Mouse (Mus musculus) hindbrain, embryonic 15.5 days (tissue): Measurements from ENCODE around the gene Csrp1. TPM values are rescaled to one million over a fixed set of nuclear protein-coding genes. Genes with fewer than 3 reads are reported as not detected.

Experiments
- ATAC-seq: fragments of 200-750 bp; cut with Nextera tagmentation; 2 replicates; pipeline ENCODE4 v1.8.0; 2017; ENCODE audit warnings: low read depth, moderate number of reproducible peaks, moderate TSS enrichment; ENCODE audit not compliant: low FRiP score
- H3K27ac ChIP-seq: fragments of 300-500 bp; sonication (generic); replicated peaks from 2 replicates; pipeline ENCODE4 v1.5.1; 2015; ENCODE audit warnings: mild to moderate bottlenecking, inconsistent platforms
- H3K27me3 ChIP-seq: fragments of 300-500 bp; sonication (generic); 2 replicates; pipeline ENCODE4 v1.6.1; 2015; ENCODE audit warnings: control low read depth, inconsistent platforms
- H3K36me3 ChIP-seq: fragments of 300-500 bp; sonication (generic); 2 replicates; pipeline ENCODE4 v1.6.1; 2015; ENCODE audit warnings: control low read depth, inconsistent platforms
- H3K4me1 ChIP-seq: fragments of 300-500 bp; sonication (generic); replicated peaks from 2 replicates; pipeline ENCODE4 v1.6.1; 2015; ENCODE audit warnings: control low read depth, inconsistent platforms
- H3K4me2 ChIP-seq: fragments of 300-500 bp; sonication (generic); 2 replicates; pipeline ENCODE4 v1.6.1; 2015; ENCODE audit warnings: moderate library complexity, mild to moderate bottlenecking, inconsistent platforms
- H3K4me3 ChIP-seq: fragments of 300-500 bp; sonication (generic); 2 replicates; pipeline ENCODE4 v1.5.1; 2015; ENCODE audit warnings: mild to moderate bottlenecking, inconsistent platforms
- H3K9ac ChIP-seq: fragments of 300-500 bp; sonication (generic); 2 replicates; pipeline ENCODE4 v1.6.1; 2015; ENCODE audit warnings: inconsistent platforms
- H3K9me3 ChIP-seq: fragments of 300-500 bp; sonication (generic); 2 replicates; pipeline ENCODE4 v1.6.1; 2016; ENCODE audit warnings: control low read depth, inconsistent platforms
- WGBS: fragments of 180-500 bp; shearing (Covaris S2); methylation state at CpG from one replicate; pipeline ENCODE4 v1.1.7; 2015; 5-methylcytosine and 5-hydroxymethylcytosine counted together
- polyA plus RNA-seq: library from polyadenylated mRNA; unstranded; fragments of >200 nt; fragmentation: Nextera tagmentation; extraction: Ambion mirVana; gene quantifications from 2 replicates; pipeline ENCODE4 v1.2.1, GENCODE M21; 2015

The Csrp1 gene
- polyA plus RNA-seq, 1 experiment from 2014 or later, result 19.6 TPM

DNA sequence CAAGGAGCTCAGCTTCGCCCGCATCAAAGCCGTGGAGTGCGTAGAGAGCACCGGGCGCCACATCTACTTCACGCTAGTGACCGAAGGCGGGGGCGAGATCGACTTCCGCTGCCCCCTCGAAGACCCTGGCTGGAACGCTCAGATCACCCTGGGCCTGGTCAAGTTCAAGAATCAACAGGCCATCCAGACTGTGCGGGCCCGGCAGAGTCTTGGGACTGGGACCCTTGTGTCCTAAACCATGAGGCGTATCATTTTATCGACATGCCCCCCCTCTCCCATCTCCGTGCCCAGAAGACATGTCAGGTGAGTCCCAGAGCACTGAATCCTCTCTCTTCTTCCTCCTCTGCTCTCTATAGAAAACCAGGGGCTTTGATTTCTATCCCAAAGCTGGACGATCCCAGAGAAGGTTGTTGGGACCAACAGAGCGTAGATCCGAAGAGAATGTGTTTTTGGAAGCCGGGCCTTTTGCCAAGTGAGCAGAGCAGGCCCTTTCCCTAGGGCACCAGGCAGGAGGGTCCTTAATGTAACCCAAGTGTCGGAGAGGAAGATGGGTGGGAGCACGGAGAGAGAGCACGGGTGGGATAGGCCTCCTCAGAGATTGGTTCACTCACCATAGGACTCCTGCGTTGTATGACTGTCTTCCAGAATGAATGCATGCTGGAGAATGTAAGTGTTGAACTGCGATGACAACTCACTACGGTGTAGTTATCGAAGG, 46.9 kb downstream of the Csrp1 start:
- Histone ChIP-seq H3K27me3 (no peaks in the 10 kb centered on the region), H3K4me3 (peak overlapping the region; percentile 59), H3K4me2 (peak overlapping the region; percentile 98), H3K27ac (peak overlapping the region; percentile 68), H3K9me3 (no peaks in the 10 kb centered on the region), H3K9ac (peak overlapping the region; percentile 84), H3K4me1 (peaks cover 34% of the 10 kb centered on the region), H3K36me3 (no peaks in the 10 kb centered on the region)
- WGBS, result 29% methylated on average over 30 of the region's 30 CpGs
- 0 out of 2 replicates have a peak, but pooled peaks have one; percentile 3 for ATAC-seq

- Histone ChIP-seq H3K9ac (peak overlapping the region; percentile 84; the same call in 1 of the 2 replicates), H3K36me3 (no peaks in the 10 kb centered on the region)
- no peak for ATAC-seq
Observed at GRCm38 (mm10) chr1:135767324-135767890, 47.5 kb downstream of the Csrp1 start.

DNA sequence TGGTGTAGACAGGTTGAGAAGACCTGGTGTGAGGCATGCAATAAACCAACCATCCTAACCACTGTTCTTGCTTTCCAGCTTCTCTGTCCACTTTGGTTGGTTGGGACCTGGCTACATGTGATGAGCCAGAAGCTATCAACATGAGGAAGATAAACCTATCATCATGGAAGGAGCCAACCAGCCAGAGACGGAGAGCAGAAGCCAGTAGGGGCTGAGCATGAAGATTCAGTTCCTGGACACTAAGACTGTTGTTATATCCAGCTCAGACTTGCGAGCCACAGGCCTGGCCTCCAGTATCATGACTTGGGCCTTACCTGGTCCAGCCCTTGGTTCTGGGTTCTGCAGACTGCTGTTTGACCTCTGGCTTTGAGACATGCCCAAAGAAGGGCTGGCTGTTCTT, 48.5 kb downstream of the Csrp1 start:
- no peak overlapping the region for H3K27ac ChIP-seq
- no peaks in the 10 kb centered on the region for H3K9me3 ChIP-seq
- peaks cover 40% of the 10 kb centered on the region for H3K4me1 ChIP-seq
- 94% methylated on average over 2 of the region's 2 CpGs for WGBS
- ATAC-seq, result no peak
- H3K36me3 ChIP-seq, result no peaks in the 10 kb centered on the region
- H3K4me3 ChIP-seq, result no peak overlapping the region
- no peaks in the 10 kb centered on the region for H3K27me3 ChIP-seq
- no peak overlapping the region for H3K9ac ChIP-seq
- no peak overlapping the region for H3K4me2 ChIP-seq

More at GRCm38 (mm10) chr1:135767324-135767890, 47.5 kb downstream of the Csrp1 start:
- no peaks in the 10 kb centered on the region for H3K27me3 ChIP-seq
- H3K4me2 ChIP-seq, result peak overlapping the region; percentile 98
- H3K9me3 ChIP-seq, result no peaks in the 10 kb centered on the region
- H3K4me1 ChIP-seq, result peaks cover 40% of the 10 kb centered on the region
- H3K27ac ChIP-seq, result no peak overlapping the region
- H3K4me3 ChIP-seq, result peak overlapping the region; percentile 59
- WGBS, result 87% methylated on average over 4 of the region's 4 CpGs

GRCm38 (mm10) chr1:135770237-135770636, 50.4 kb downstream of the Csrp1 start:
- Histone ChIP-seq H3K9ac (no peak overlapping the region), H3K4me2 (no peak overlapping the region), H3K27ac (no peak overlapping the region), H3K4me1 (peaks cover 40% of the 10 kb centered on the region), H3K9me3 (no peaks in the 10 kb centered on the region), H3K36me3 (no peaks in the 10 kb centered on the region), H3K27me3 (no peaks in the 10 kb centered on the region), H3K4me3 (no peak overlapping the region)
- ATAC-seq, result no peak
- 73% methylated on average over 7 of the region's 7 CpGs for WGBS

GRCm38 (mm10) chr1:135770896-135771572, 51.2 kb downstream of the Csrp1 start:
- ATAC-seq, result 0 out of 2 replicates have a peak, but pooled peaks have one; percentile 48
- Histone ChIP-seq H3K27me3 (no peaks in the 10 kb centered on the region), H3K9me3 (no peaks in the 10 kb centered on the region)

DNA sequence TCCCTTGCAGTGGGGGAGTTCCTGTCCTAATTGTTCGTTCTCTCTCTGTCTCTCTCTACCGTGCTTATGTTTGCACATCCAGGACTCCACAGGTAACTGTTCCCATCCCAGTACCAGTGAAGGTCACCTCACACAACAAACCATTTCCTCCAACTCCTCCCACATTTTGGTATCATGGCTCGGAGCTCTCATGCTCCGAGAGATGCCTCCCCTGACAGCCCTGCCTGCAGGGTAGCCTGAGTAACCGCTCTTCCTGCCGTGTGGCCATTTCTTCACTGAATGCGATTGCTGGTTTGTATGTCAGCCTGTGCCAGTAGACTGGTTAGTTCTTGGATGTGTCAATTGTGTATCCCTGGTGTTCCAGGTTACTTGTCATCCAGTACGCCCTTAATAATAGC, 51.7 kb downstream of the Csrp1 start:
- Histone ChIP-seq H3K9ac (no peak overlapping the region), H3K36me3 (no peaks in the 10 kb centered on the region), H3K9me3 (no peaks in the 10 kb centered on the region), H3K4me3 (no peak overlapping the region), H3K4me1 (peaks cover 30% of the 10 kb centered on the region), H3K27me3 (no peaks in the 10 kb centered on the region), H3K4me2 (no peak overlapping the region), H3K27ac (no peak overlapping the region)
- no peak for ATAC-seq
- 53% methylated on average over 8 of the region's 8 CpGs for WGBS

More at GRCm38 (mm10) chr1:135770896-135771572, 51.2 kb downstream of the Csrp1 start:
- H3K27ac ChIP-seq, result no peak overlapping the region
- 48% methylated on average over 12 of the region's 12 CpGs for WGBS
- H3K36me3 ChIP-seq, result no peaks in the 10 kb centered on the region
- peaks cover 34% of the 10 kb centered on the region for H3K4me1 ChIP-seq
- H3K4me2 ChIP-seq, result no peak overlapping the region
- H3K4me3 ChIP-seq, result no peak overlapping the region
- no peak overlapping the region for H3K9ac ChIP-seq

GRCm38 (mm10) chr1:135776596-135776995, 56.7 kb downstream of the Csrp1 start:
- Histone ChIP-seq H3K4me1 (peaks cover 15% of the 10 kb centered on the region), H3K4me2 (no peak overlapping the region), H3K27me3 (no peaks in the 10 kb centered on the region), H3K9me3 (no peaks in the 10 kb centered on the region), H3K4me3 (no peak overlapping the region), H3K36me3 (no peaks in the 10 kb centered on the region), H3K27ac (no peak overlapping the region), H3K9ac (no peak overlapping the region)
- no peak for ATAC-seq

GRCm38 (mm10) chr1:135777046-135777445, 57.2 kb downstream of the Csrp1 start:
- Histone ChIP-seq H3K36me3 (no peaks in the 10 kb centered on the region), H3K4me3 (no peak overlapping the region), H3K27me3 (no peaks in the 10 kb centered on the region), H3K9ac (no peak overlapping the region), H3K4me1 (peaks cover 11% of the 10 kb centered on the region), H3K27ac (no peak overlapping the region), H3K9me3 (no peaks in the 10 kb centered on the region), H3K4me2 (no peak overlapping the region)
- WGBS, result 90% methylated on average over 1 of the region's 1 CpGs
- ATAC-seq, result no peak

- H3K27ac ChIP-seq, result no peak within 1 kb of the TSS
Observed at GRCm38 (mm10) chr1:135778780-135779535, 59.1 kb downstream of the Csrp1 start, which contains the start of gene Tnni1. Tnni1 (plus strand) TSS chr1:135779434.

DNA sequence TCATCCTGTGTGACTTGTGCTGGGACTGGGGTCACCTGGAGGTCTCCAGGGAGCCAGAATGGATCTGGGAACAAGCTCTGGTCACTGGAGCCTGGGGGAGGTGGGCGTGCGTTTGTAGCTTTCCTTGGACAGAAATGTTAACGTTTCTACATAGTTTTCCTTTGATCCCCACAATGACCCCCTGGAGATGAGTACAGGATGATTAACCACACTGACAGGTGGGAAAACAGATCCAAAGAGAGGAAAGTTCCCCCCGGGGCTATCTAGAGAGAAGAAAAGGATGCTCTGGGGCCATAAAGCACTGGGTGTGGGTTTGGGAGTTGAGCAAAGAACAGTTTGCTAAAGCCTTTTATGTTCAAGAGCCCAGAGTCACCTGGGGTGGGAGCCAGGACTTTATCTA, 60.8 kb downstream of the Csrp1 start:
- H3K36me3 ChIP-seq, result no peaks in the 10 kb centered on the region
- no peak overlapping the region for H3K4me3 ChIP-seq
- H3K9me3 ChIP-seq, result no peaks in the 10 kb centered on the region
- H3K4me2 ChIP-seq, result no peak overlapping the region
- H3K27ac ChIP-seq, result no peak overlapping the region
- H3K4me1 ChIP-seq, result peaks cover 14% of the 10 kb centered on the region
- no peak overlapping the region for H3K9ac ChIP-seq
- ATAC-seq, result no peak
- 35% methylated on average over 4 of the region's 4 CpGs for WGBS
- H3K27me3 ChIP-seq, result no peaks in the 10 kb centered on the region

More at GRCm38 (mm10) chr1:135778780-135779535, 59.1 kb downstream of the Csrp1 start, which contains the start of gene Tnni1:
- H3K27me3 ChIP-seq, result no peaks in the 10 kb centered on the region
- ATAC-seq, result peak; percentile 33; the same call in 1 of the 2 replicates
- no peaks in the 10 kb centered on the region for H3K9me3 ChIP-seq
- H3K4me3 ChIP-seq, result no peak within 1 kb of the TSS
- WGBS, result 29% methylated on average over 22 of the region's 22 CpGs
- no peak within 1 kb of the TSS for H3K4me2 ChIP-seq
- peaks cover 14% of the 10 kb centered on the region for H3K4me1 ChIP-seq
- no peak within 1 kb of the TSS for H3K9ac ChIP-seq
- no peaks in the 10 kb centered on the region for H3K36me3 ChIP-seq

- Histone ChIP-seq H3K4me2 (no peak overlapping the region), H3K27ac (no peak overlapping the region), H3K4me1 (peaks cover 14% of the 10 kb centered on the region), H3K36me3 (no peaks in the 10 kb centered on the region), H3K9ac (no peak overlapping the region), H3K4me3 (no peak overlapping the region), H3K9me3 (no peaks in the 10 kb centered on the region), H3K27me3 (no peaks in the 10 kb centered on the region)
- 12% methylated on average over 13 of the region's 13 CpGs for WGBS
- ATAC-seq, result peak; percentile 64
Observed at GRCm38 (mm10) chr1:135781220-135781619, 61.4 kb downstream of the Csrp1 start.
